Mouse (Mus musculus): ENCODE measurements at regions not wholly inside any gene's neighbourhood (a gene's known extent, or its start where the extent isn't known, plus 50 kb on each side); places are given as distances from the start of the nearest gene placed in this dataset.

- no peak for TF ChIP-seq TAL1 (IDR thresholded peaks at IDR 0.05; ENCODE audit: low read length)
- no peak for TF ChIP-seq GATA1 (IDR thresholded peaks at IDR 0.05; ENCODE audit: low read length)
Measured at GRCm38 (mm10) chr15:36930433-36930832, 77.1 kb downstream of the Zfp706 start.

All from erythroblast, embryonic 14.5 days (primary cell).